Mouse (Mus musculus) midbrain, embryonic 12.5 days (tissue): ENCODE data around the gene Mrps21. TPM values are rescaled to one million over a fixed set of nuclear protein-coding genes. Genes with fewer than 3 reads are reported as not detected.
"Not testable (repeated sequence)": the region's sequence is repeated elsewhere in the genome, so short reads cannot be mapped to it uniquely, and the experiment has no call there.

Experiments used
- ATAC-seq: fragments of 200-750 bp; cut with Nextera tagmentation; 2 replicates; pipeline ENCODE4 v1.8.0; 2017; ENCODE audit warnings: low read depth, moderate TSS enrichment, moderate library complexity; ENCODE audit not compliant: low FRiP score
- H3K27ac ChIP-seq: fragments of 300-500 bp; sonication (generic); replicated peaks from 2 replicates; pipeline ENCODE4 v1.5.1; 2016; ENCODE audit warnings: mild to moderate bottlenecking
- H3K27me3 ChIP-seq: fragments of 300-500 bp; sonication (generic); 2 replicates; pipeline ENCODE4 v1.6.1; 2016; ENCODE audit warnings: mild to moderate bottlenecking
- H3K36me3 ChIP-seq: fragments of 300-500 bp; sonication (generic); 2 replicates; pipeline ENCODE4 v1.6.1; 2016
- H3K4me1 ChIP-seq: fragments of 300-500 bp; sonication (generic); 2 replicates; pipeline ENCODE4 v1.6.1; 2016
- H3K4me2 ChIP-seq: fragments of 300-500 bp; sonication (generic); replicated peaks from 2 replicates; pipeline ENCODE4 v1.6.1; 2016; ENCODE audit warnings: mild to moderate bottlenecking, moderate library complexity
- H3K4me3 ChIP-seq: fragments of 300-500 bp; sonication (generic); 2 replicates; pipeline ENCODE4 v1.5.1; 2016; ENCODE audit warnings: mild to moderate bottlenecking
- H3K9ac ChIP-seq: fragments of 300-500 bp; sonication (generic); replicated peaks from 2 replicates; pipeline ENCODE4 v1.6.1; 2016; ENCODE audit warnings: mild to moderate bottlenecking, moderate library complexity
- H3K9me3 ChIP-seq: fragments of 300-500 bp; sonication (generic); 2 replicates; pipeline ENCODE4 v1.6.1; 2016; ENCODE audit warnings: mild to moderate bottlenecking
- WGBS: fragments of 180-500 bp; shearing (Covaris S2); methylation state at CpG from one replicate; pipeline ENCODE4 v1.1.7; 2016; 5-methylcytosine and 5-hydroxymethylcytosine counted together
- polyA plus RNA-seq: library from polyadenylated mRNA; unstranded; fragments of >200 nt; fragmentation: Nextera tagmentation; extraction: Ambion mirVana; gene quantifications from 2 replicates; pipeline ENCODE4 v1.2.1, GENCODE M21; 2016

Mrps21 gene
- polyA plus RNA-seq, 1 experiment from 2014 or later: 341 TPM

DNA sequence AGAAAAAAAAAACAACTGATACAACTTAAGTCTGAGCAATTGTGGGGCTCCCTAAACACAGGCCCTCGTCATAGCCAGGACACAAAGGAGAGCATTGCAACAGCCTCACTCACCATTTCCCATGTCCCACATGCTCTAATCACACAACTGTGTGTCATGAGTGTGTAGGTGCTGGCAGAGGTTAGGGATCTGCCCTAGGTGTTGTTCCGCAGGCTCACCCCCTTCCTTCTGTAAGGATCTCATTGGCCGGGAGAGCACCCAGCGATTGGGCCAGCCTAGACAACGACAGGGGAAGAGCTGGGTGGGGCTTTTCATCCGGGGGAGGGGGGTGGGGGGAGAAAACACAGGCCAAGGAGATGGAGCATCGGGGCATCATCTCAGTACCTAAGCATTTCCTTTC is 7.7 kb downstream of the Mrps21 start:
- ATAC-seq: no peak
- peaks cover 44% of the 10 kb centered on the region for H3K36me3 ChIP-seq
- H3K9me3 ChIP-seq: no peaks in the 10 kb centered on the region
- no peak overlapping the region for H3K4me3 ChIP-seq
- 77% methylated on average over 7 of the region's 7 CpGs for WGBS
- no peaks in the 10 kb centered on the region for H3K27me3 ChIP-seq
- no peak overlapping the region for H3K4me2 ChIP-seq
- H3K4me1 ChIP-seq: no peaks in the 10 kb centered on the region
- H3K27ac ChIP-seq: no peak overlapping the region
- no peak overlapping the region for H3K9ac ChIP-seq

DNA sequence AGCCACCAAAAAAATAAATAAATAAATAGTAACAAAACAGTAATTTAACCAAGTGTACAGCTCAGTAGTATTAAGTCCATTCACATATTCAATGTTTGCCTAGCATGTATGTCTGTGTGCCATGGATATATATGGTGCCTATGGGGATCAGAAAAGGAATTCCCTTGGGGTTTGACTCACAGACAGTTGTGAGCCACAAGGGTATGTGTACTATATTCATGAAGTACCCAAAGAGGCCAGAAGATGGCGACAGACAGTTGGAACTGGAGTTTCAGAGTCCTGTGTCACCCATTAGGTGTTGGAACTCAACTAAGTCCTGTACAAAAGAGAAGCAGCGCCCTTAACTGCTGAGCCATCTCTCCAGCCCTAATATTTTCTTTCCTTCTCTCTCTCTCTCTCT is 9.5 kb downstream of the Mrps21 start:
- Histone ChIP-seq H3K9me3 (no peaks in the 10 kb centered on the region), H3K4me3 (no peak overlapping the region), H3K9ac (no peak overlapping the region), H3K27ac (no peak overlapping the region), H3K36me3 (peaks cover 35% of the 10 kb centered on the region), H3K4me2 (no peak overlapping the region), H3K27me3 (no peaks in the 10 kb centered on the region), H3K4me1 (no peaks in the 10 kb centered on the region)
- ATAC-seq: no peak
- WGBS: 41% methylated on average over 2 of the region's 2 CpGs

DNA sequence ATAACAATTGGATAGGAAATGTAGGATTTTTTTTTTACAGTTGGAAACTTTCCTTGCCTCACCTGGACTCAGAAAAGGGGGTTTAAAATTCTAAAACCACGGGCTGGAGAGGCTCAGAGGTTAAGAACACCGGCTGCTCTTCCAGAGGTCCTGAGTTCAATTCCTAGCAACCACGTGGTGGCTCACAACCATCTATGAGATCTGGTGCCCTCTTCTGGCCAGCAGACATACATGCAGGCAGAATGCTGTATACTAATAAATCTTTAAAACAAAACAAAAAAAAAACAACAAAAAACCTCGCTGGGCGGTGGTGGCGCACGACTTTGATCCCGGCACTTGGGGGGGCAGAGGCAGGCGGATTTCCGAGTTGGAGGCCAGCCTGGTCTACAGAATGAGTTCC is 10.1 kb downstream of the Mrps21 start:
- no peaks in the 10 kb centered on the region for H3K27me3 ChIP-seq
- ATAC-seq: no peak
- H3K4me3 ChIP-seq: no peak overlapping the region
- 0 out of 2 replicates have a peak, but pooled peaks cover under 1% of the 10 kb centered on the region for H3K4me1 ChIP-seq
- no peak overlapping the region for H3K9ac ChIP-seq
- 74% methylated on average over 10 of the region's 10 CpGs for WGBS
- H3K27ac ChIP-seq: no peak overlapping the region
- H3K4me2 ChIP-seq: no peak overlapping the region
- peaks cover 31% of the 10 kb centered on the region for H3K36me3 ChIP-seq
- H3K9me3 ChIP-seq: no peaks in the 10 kb centered on the region

DNA sequence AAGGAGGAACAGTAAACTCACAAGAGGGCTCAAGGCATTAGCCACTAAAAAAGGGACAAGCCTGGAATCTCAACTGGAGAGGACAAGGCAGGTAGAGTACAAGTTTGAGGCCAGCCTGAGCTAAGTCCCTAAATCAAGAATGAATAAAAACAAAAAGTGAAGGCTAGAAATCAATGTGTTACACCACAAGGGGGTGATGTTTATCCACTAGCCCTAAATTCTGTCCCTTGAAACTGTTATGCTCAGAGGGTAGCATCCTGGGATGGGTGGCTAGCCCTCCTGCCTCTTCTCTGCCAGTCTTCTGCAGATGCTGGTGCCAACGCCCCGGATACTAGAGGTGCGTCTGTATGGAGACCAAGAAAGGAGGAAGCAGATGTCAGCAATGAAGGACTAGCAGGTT is 11.0 kb downstream of the Mrps21 start:
- ATAC-seq: no peak
- WGBS: 86% methylated on average over 3 of the region's 3 CpGs
- H3K27ac ChIP-seq: no peak overlapping the region
- no peak overlapping the region for H3K4me2 ChIP-seq
- no peak overlapping the region for H3K9ac ChIP-seq
- no peaks in the 10 kb centered on the region for H3K27me3 ChIP-seq
- no peak overlapping the region for H3K4me3 ChIP-seq
- no peaks in the 10 kb centered on the region for H3K9me3 ChIP-seq
- H3K4me1 ChIP-seq: 0 out of 2 replicates have a peak, but pooled peaks cover 3% of the 10 kb centered on the region
- H3K36me3 ChIP-seq: peaks cover 24% of the 10 kb centered on the region

DNA sequence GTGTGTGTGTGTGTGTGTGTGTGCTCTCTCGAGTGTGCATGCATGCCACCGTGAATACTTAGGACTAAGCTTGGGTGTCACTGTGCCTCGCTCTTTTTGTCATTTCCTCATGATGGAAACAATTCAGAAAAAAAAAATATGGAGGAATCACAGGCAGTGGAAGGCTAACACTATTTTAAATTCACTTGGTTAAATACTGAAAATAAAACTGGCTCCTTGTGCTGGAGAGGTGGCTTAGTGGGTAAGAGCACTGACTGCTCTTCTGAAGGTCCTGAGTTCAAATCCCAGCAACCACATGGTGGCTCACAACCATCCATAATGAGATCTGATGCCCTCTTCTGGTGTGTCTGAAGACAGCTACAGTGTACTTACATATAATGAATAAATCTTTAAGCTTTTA is 13.0 kb downstream of the Mrps21 start:
- WGBS: 83% methylated on average over 3 of the region's 3 CpGs
- H3K4me2 ChIP-seq, H3K9me3 ChIP-seq, H3K27ac ChIP-seq, ATAC-seq, H3K27me3 ChIP-seq, H3K4me1 ChIP-seq, H3K4me3 ChIP-seq, H3K9ac ChIP-seq: not testable (repeated sequence)
- peaks cover 14% of the 10 kb centered on the region for H3K36me3 ChIP-seq

DNA sequence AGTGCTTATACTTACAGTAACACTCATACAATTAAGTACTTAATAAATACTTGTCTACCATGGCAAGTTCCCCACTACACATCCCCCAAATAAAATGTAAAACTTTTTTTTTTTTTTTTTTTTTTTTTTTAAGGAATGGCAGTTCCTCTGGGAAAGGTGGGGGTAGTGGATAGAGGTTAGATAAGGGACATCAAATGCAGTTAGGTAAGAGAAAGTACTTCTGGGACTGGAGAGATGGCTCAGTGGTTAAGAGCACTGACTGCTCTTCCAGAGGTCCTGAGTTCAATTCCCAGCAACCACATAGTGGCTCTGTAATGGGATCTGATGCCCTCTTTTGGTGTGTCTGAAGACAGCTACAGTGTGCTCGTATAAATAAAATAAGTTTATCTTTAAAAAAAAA is 14.3 kb downstream of the Mrps21 start:
- WGBS: 81% methylated on average over 1 of the region's 1 CpGs
- H3K4me2 ChIP-seq, H3K9ac ChIP-seq, H3K4me3 ChIP-seq, ATAC-seq, H3K27me3 ChIP-seq, H3K27ac ChIP-seq, H3K4me1 ChIP-seq, H3K9me3 ChIP-seq: not testable (repeated sequence)
- H3K36me3 ChIP-seq: peaks cover 18% of the 10 kb centered on the region

DNA sequence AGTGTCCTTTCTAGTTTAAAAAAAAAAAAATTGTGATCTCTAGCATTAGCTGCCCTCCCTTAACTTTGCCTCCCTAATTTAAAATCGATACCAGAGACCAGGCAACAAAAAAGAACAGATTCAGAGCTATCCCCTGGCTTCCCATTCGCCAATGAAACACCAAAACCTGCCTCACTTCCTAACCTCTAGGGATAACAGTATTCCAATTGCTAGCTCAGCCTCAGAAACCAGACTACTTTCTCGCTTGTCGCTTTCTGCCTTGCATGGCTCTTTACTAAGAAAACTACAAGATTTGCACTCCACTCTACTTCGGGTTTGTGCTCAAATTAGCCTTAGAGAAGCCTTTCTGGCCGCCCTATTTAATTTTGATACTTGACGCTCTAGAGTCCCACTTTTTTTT is 15.2 kb downstream of the Mrps21 start:
- peak overlapping the region; percentile 89 for H3K4me3 ChIP-seq
- 24% methylated on average over 7 of the region's 7 CpGs for WGBS
- peak overlapping the region; percentile 84 for H3K4me2 ChIP-seq
- H3K27me3 ChIP-seq: no peaks in the 10 kb centered on the region
- peak overlapping the region; percentile 92 for H3K9ac ChIP-seq
- peak; percentile 23; the same call in 1 of the 2 replicates for ATAC-seq
- H3K27ac ChIP-seq: peak overlapping the region; percentile 63
- peaks cover 9% of the 10 kb centered on the region for H3K4me1 ChIP-seq
- H3K9me3 ChIP-seq: no peaks in the 10 kb centered on the region
- peaks cover 21% of the 10 kb centered on the region for H3K36me3 ChIP-seq

DNA sequence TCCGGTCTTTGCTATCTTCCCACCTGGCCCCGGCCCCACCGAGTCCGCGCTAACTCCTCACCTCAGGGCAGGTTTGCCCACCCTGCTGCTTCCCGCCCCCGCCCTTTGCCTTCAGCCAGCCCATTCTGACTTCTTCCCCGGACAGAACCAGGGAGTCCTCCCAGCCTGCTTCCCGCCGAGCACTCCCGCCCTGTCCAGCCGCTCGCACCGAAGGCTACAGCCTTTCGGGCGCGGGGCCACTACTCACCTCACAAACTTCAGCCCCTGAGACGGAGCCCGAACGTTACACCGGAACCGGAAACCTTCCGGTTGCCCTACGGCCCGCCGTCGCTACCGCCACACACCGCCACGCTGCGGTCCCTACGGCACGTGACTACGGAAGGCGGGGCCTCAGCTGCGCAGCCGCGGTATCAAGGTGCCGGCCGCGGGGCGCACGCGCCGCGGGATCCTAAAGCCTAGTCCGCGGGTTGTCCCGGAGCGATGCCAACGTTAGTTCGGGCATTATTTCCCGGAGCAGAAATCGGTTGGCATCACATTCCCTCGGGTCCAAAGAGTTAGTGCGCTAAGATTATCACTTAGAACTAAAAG is 15.7 kb downstream of the Mrps21 start, which contains the start of gene Prpf3:
Gene Prpf3, minus strand, starts transcription at position 384 of the 588 bp plus-strand sequence.
- H3K4me2 ChIP-seq: peak within 1 kb of the TSS; percentile 84
- H3K9me3 ChIP-seq: no peaks in the 10 kb centered on the region
- under 1% methylated on average over 56 of the region's 56 CpGs for WGBS
- H3K9ac ChIP-seq: peak within 1 kb of the TSS; percentile 92
- H3K27me3 ChIP-seq: no peaks in the 10 kb centered on the region
- peaks cover 27% of the 10 kb centered on the region for H3K36me3 ChIP-seq
- ATAC-seq: peak; percentile 97
- H3K4me1 ChIP-seq: peaks cover 9% of the 10 kb centered on the region
- H3K4me3 ChIP-seq: peak within 1 kb of the TSS; percentile 89
- peak within 1 kb of the TSS; percentile 63 for H3K27ac ChIP-seq

DNA sequence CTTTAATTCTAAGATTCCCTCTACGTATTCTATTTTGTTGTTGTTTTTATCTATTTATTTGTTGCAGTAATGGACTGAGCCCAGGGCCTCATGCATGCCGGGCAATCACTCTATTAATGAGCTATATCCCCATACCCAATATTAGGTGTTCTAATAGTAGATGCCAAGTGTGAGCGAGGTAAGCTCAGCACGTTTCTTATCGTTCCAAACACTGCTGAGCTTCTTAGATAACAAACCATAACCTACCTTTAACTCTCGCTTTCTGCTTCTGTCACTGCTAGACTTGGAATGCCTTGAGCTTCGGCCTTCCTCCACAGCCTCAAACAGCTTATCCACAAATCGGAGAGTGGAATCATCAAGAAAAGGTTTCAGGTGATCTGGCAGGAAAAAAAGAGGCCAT is 20.0 kb downstream of the Mrps21 start:
- ATAC-seq: no peak
- H3K27me3 ChIP-seq: no peaks in the 10 kb centered on the region
- H3K9ac ChIP-seq: no peak overlapping the region
- H3K27ac ChIP-seq: no peak overlapping the region
- peaks cover 9% of the 10 kb centered on the region for H3K4me1 ChIP-seq
- 93% methylated on average over 8 of the region's 8 CpGs for WGBS
- no peaks in the 10 kb centered on the region for H3K9me3 ChIP-seq
- peaks cover 68% of the 10 kb centered on the region for H3K36me3 ChIP-seq
- no peak overlapping the region for H3K4me2 ChIP-seq
- no peak overlapping the region for H3K4me3 ChIP-seq

DNA sequence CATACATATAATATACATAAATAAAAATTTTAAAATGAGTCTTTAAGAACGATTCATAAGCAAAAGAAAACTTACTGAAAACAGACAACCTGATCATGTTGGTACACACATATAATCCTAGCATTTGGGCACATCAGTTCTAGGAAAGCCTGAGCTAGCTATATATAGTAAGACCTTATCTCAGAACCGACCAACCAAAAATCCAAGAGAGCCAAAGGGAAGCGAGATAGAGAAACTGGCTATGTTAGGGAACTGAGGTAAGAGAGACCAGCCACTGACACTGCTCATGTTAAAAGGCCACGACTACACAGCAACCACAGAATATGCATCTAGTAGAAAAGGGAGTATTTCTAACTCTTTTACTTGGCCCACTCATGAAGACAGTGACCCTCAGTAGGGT is 20.7 kb downstream of the Mrps21 start:
- WGBS: 85% methylated on average over 4 of the region's 4 CpGs
- Histone ChIP-seq H3K9ac (no peak overlapping the region), H3K27ac (no peak overlapping the region), H3K9me3 (no peaks in the 10 kb centered on the region), H3K27me3 (no peaks in the 10 kb centered on the region), H3K4me3 (no peak overlapping the region), H3K36me3 (peaks cover 75% of the 10 kb centered on the region), H3K4me2 (no peak overlapping the region), H3K4me1 (peaks cover 7% of the 10 kb centered on the region)
- no peak for ATAC-seq

DNA sequence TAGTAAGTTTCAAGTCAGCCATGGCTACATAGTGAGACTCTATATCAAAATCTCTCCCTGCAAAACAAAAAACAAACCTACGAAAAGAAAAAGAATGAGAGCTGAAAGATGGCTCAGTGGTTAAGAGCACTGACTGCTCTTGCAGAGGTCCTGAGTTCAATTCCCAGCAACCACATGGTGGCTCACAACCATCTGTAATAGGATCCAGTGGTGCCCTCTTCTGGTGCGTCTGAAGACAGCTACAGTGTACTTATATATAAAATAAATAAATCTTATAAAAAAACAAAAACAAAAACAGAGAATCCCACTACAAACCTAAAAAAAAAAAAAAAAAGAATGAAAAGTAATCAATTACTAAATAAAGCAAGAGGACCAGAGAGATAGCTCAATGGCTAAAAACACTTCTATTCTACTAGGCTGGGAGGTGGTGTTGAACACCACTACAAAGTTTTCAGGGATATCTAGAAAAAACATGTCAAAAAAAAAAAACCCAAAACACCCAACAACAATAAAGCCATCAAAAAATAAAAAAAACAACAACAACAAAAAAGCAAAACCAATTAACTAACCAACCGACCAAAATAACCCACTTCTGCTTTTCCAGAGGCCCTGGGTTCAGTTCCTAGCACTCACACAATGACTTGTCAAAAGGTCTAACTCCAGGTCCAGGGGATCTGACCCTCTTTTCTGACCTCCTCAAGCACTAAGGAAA is 28.7 kb downstream of the Mrps21 start:
- Histone ChIP-seq H3K4me3 (no peak overlapping the region), H3K27ac (no peak overlapping the region), H3K36me3 (peaks cover 91% of the 10 kb centered on the region), H3K9ac (no peak overlapping the region), H3K9me3 (no peaks in the 10 kb centered on the region), H3K4me2 (no peak overlapping the region), H3K4me1 (no peaks in the 10 kb centered on the region), H3K27me3 (no peaks in the 10 kb centered on the region)
- ATAC-seq: no peak
- 84% methylated on average over 3 of the region's 3 CpGs for WGBS

DNA sequence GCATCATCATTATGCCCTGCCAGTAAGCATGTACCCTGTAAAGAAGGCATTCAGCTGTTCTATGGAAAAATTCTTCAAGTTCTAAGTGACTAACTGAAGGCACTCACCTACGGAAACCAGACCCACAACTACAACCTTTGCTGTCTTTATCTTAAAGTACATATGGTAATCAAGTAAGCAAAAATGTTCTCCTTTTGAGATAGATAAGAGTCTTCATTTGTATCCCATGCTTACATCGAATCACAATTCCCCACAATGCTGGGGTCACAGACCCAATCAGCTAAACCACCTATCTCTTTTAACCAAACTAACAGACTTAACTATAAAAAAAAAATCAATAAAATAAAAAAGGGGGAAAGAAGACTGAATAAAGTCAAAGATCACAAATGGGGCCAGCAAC is 32.1 kb downstream of the Mrps21 start:
- Histone ChIP-seq H3K4me3 (no peak overlapping the region), H3K4me2 (no peak overlapping the region), H3K4me1 (no peaks in the 10 kb centered on the region), H3K27ac (no peak overlapping the region), H3K9ac (no peak overlapping the region), H3K36me3 (peaks cover 88% of the 10 kb centered on the region), H3K9me3 (no peaks in the 10 kb centered on the region), H3K27me3 (no peaks in the 10 kb centered on the region)
- no peak for ATAC-seq
- WGBS: 96% methylated on average over 2 of the region's 2 CpGs
